In genomic region chr17:28244714-28245113, GRCm38 (mm10) we compare ENCODE assay signal across 9 mouse cellular contexts. TPM values are rescaled to one million over a fixed set of nuclear protein-coding genes. Genes with fewer than 3 reads are reported as not detected.
DNase-seq lines count a peak whose midpoint lies in the region; ATAC-seq lines count a peak whose summit lies in the region.
"Had no signal": no experiment of that assay in that cellular context is flagged by ENCODE, and none has a peak within 500 bp of the region (broad histone marks: within the 10 kb centered on the region; RNA-seq: fewer than 3 reads in every experiment).

No protein-coding gene starts in this region.

- peaks cover 39% of the 10 kb centered on the region for H3K36me3 ChIP-seq in heart, embryonic 13.5 days
- H3K36me3 ChIP-seq in limb, embryonic 10.5 days: peaks cover 46% of the 10 kb centered on the region

- no peak for ATAC-seq in heart, embryonic 13.5 days (ENCODE audit: extremely low read depth, insufficient number of reproducible peaks, low FRiP score, low TSS enrichment)

- DNase-seq in heart, postnatal 25 days (ENCODE audit: low spot score): no peak
- DNase-seq in right cerebral cortex, postnatal 4 days: peak; percentile 66
- DNase-seq in right cerebral cortex, postnatal 36 days (ENCODE audit: low spot score in 2 of 2): no peak
- DNase-seq in limb, embryonic 10.5 days (ENCODE audit: low spot score): no peak
- no peak for DNase-seq in testis, postnatal 10 days (ENCODE audit: low spot score)
- no peak for DNase-seq in adrenal gland, adult 8-10 months
- no peak for DNase-seq in cerebellum, adult 8-10 months

- peak overlapping the region; percentile 56 for H3K27ac ChIP-seq in heart, embryonic 13.5 days (replicated peaks)
- H3K27ac ChIP-seq in limb, embryonic 10.5 days: peak overlapping the region; percentile 79

- H3K9me3 ChIP-seq in heart, embryonic 13.5 days: no peaks in the 10 kb centered on the region
- no peaks in the 10 kb centered on the region for H3K9me3 ChIP-seq in limb, embryonic 10.5 days (replicated peaks)

- peaks cover 52% of the 10 kb centered on the region for H3K4me1 ChIP-seq in heart, embryonic 13.5 days
- peaks cover 44% of the 10 kb centered on the region for H3K4me1 ChIP-seq in limb, embryonic 10.5 days

- H3K27me3 ChIP-seq in heart, embryonic 13.5 days (replicated peaks): no peaks in the 10 kb centered on the region
- no peaks in the 10 kb centered on the region for H3K27me3 ChIP-seq in limb, embryonic 10.5 days (ENCODE audit: low read depth, poor library complexity, severe bottlenecking)
- H3K27me3 ChIP-seq: CH12.LX had no signal

- H3K4me3 ChIP-seq in heart, embryonic 13.5 days: no peak overlapping the region
- H3K4me3 ChIP-seq in limb, embryonic 10.5 days: no peak overlapping the region

- 36% methylated on average over 6 of the region's 6 CpGs for WGBS in heart, embryonic 13.5 days
- 53% methylated on average over 6 of the region's 6 CpGs for WGBS in limb, embryonic 10.5 days

- intact Hi-C loops in heart, postnatal 25 days (cut with DNase I): no loop called here

- 0 out of 2 replicates have a peak overlapping the region, but pooled peaks have one; percentile 52 for H3K9ac ChIP-seq in heart, embryonic 13.5 days

- H3K4me2 ChIP-seq in heart, embryonic 13.5 days: no peak overlapping the region

RNA-seq across cellular contexts. Expression of gene Ppard, which starts 12.2 kb away (rescaled TPM):
- polyA plus RNA-seq in heart, embryonic 13.5 days (2015; fragmentation: Nextera tagmentation; extraction: Ambion mirVana): 1.1 and 1.5 TPM in 2 replicates
- total RNA-seq in heart, postnatal 25 days (2021): 10 to 100 TPM; 40.4 to 40.6 TPM
- 1.9 and 2.3 TPM in 2 replicates for polyA plus RNA-seq in limb, embryonic 10.5 days (2016; fragmentation: Nextera tagmentation; extraction: Ambion mirVana)
- total RNA-seq in adrenal gland, adult 8-10 months (2022): 10 to 100 TPM; 38.8 to 50.6 (median 45.4) TPM

RNA-seq across cellular contexts. Expression of gene Def6, which starts 37.1 kb away (rescaled TPM):
- polyA plus RNA-seq in heart, embryonic 13.5 days (2015; fragmentation: Nextera tagmentation; extraction: Ambion mirVana): 3.0 and 3.3 TPM in 2 replicates
- 1 to 10 TPM; 2.4 to 2.8 TPM for total RNA-seq in heart, postnatal 25 days (2021)
- 6.8 and 11.1 TPM in 2 replicates for polyA plus RNA-seq in limb, embryonic 10.5 days (2016; fragmentation: Nextera tagmentation; extraction: Ambion mirVana)
- total RNA-seq in adrenal gland, adult 8-10 months (2022): 1 to 10 TPM; 2.6 to 3.4 (median 3.2) TPM
